Mouse (Mus musculus) right cerebral cortex, postnatal 25 days (tissue): ENCODE data around the gene D230025D16Rik.

Experiments
- DNase-seq: peaks from one replicate; pipeline ENCODE4 v3.0.0; 2022

Gene D230025D16Rik

GRCm38 (mm10) chr8:105237442-105238142 is 12.6 kb downstream of the D230025D16Rik start:
- DNase-seq: no peak

GRCm38 (mm10) chr8:105241016-105241415 is 16.1 kb downstream of the D230025D16Rik start:
- DNase-seq: no peak

GRCm38 (mm10) chr8:105251954-105252353 is 27.0 kb downstream of the D230025D16Rik start:
- no peak for DNase-seq

- DNase-seq: no peak
Measured at GRCm38 (mm10) chr8:105252680-105253537, 28.0 kb downstream of the D230025D16Rik start.

- DNase-seq: no peak
Measured at GRCm38 (mm10) chr8:105253766-105254151, 28.8 kb downstream of the D230025D16Rik start.

- peak; percentile 89 for DNase-seq
Measured at GRCm38 (mm10) chr8:105254152-105254965, 29.4 kb downstream of the D230025D16Rik start.

- DNase-seq: no peak
Measured at GRCm38 (mm10) chr8:105254966-105255350, 30.0 kb downstream of the D230025D16Rik start, which contains the start of gene B3gnt9. TSS of gene B3gnt9 (minus strand) at chr8:105255153.

- DNase-seq: no peak
Measured at GRCm38 (mm10) chr8:105257318-105258114, 32.6 kb downstream of the D230025D16Rik start.

GRCm38 (mm10) chr8:105258911-105259720 is 34.2 kb downstream of the D230025D16Rik start:
- DNase-seq: no peak

- peak; percentile 75 for DNase-seq
Measured at GRCm38 (mm10) chr8:105259721-105260320, 34.9 kb downstream of the D230025D16Rik start.

- no peak for DNase-seq
Measured at GRCm38 (mm10) chr8:105260371-105261099, 35.6 kb downstream of the D230025D16Rik start.

- DNase-seq: no peak
Measured at GRCm38 (mm10) chr8:105261326-105261980, 36.5 kb downstream of the D230025D16Rik start.

GRCm38 (mm10) chr8:105263244-105263912 is 38.4 kb downstream of the D230025D16Rik start:
- no peak for DNase-seq

- no peak for DNase-seq
Measured at GRCm38 (mm10) chr8:105264024-105264982, 39.4 kb downstream of the D230025D16Rik start, which contains the start of the genes Tradd and Fbxl8. TSS of gene Tradd (minus strand) at chr8:105264609. TSS of gene Fbxl8 (plus strand) at chr8:105264648.

- no peak for DNase-seq
Measured at GRCm38 (mm10) chr8:105265128-105265527, 40.2 kb downstream of the D230025D16Rik start.

GRCm38 (mm10) chr8:105266775-105267174 is 41.8 kb downstream of the D230025D16Rik start:
- DNase-seq: no peak

GRCm38 (mm10) chr8:105268342-105269074 is 43.6 kb downstream of the D230025D16Rik start:
- peak; percentile 87 for DNase-seq
